9 mouse cellular contexts compared by ENCODE assay signal in genomic region chr4:8954356-8954914, GRCm38 (mm10).
DNase-seq lines count a peak whose midpoint lies in the region; ATAC-seq and TF ChIP-seq lines count a peak whose summit lies in the region.
"Had no signal": no experiment of that assay in that cellular context is flagged by ENCODE, and none has a peak within 500 bp of the region (broad histone marks: within the 10 kb centered on the region; RNA-seq: fewer than 3 reads in every experiment).

No protein-coding gene starts in this region.

- no peaks in the 10 kb centered on the region for H3K36me3 ChIP-seq in embryonic facial prominence, embryonic 11.5 days (replicated peaks; ENCODE audit: control insufficient read depth, insufficient read depth, low read depth, low read length)
- no peaks in the 10 kb centered on the region for H3K36me3 ChIP-seq in heart, embryonic 11.5 days (ENCODE audit: control insufficient read depth, insufficient read depth, low read length)
- no peaks in the 10 kb centered on the region for H3K36me3 ChIP-seq in kidney, embryonic 14.5 days (ENCODE audit: control insufficient read depth, insufficient read depth, low read length)
- H3K36me3 ChIP-seq in lung, postnatal 0 days (ENCODE audit: insufficient read depth, low read length) = no peaks in the 10 kb centered on the region

- no peak for TF ChIP-seq EP300 in lung, postnatal 0 days (IDR thresholded peaks at IDR 0.05)

- ATAC-seq in embryonic facial prominence, embryonic 11.5 days (replicated peaks; ENCODE audit: insufficient number of reproducible peaks, low FRiP score, low TSS enrichment, low read depth) = peak; percentile 60
- peak; percentile 65 for ATAC-seq in heart, embryonic 11.5 days (replicated peaks; ENCODE audit: insufficient number of reproducible peaks, low FRiP score, low TSS enrichment)
- peak; percentile 43; the same call in 1 of the 2 replicates for ATAC-seq in kidney, embryonic 14.5 days (ENCODE audit: low FRiP score, low TSS enrichment)
- peak; percentile 93 for ATAC-seq in lung, postnatal 0 days

- no peaks in the 10 kb centered on the region; the same call in 1 of the 2 replicates for H3K4me1 ChIP-seq in embryonic facial prominence, embryonic 11.5 days (ENCODE audit: control insufficient read depth, insufficient read depth, low read length)
- peaks cover 16% of the 10 kb centered on the region for H3K4me1 ChIP-seq in heart, embryonic 11.5 days (ENCODE audit: control insufficient read depth, insufficient read depth, low read length)
- peaks cover 7% of the 10 kb centered on the region; the same call in 1 of the 2 replicates for H3K4me1 ChIP-seq in kidney, embryonic 14.5 days (ENCODE audit: control insufficient read depth, insufficient read depth, low read length)
- 0 out of 2 replicates have a peak, but pooled peaks cover 3% of the 10 kb centered on the region for H3K4me1 ChIP-seq in lung, postnatal 0 days (ENCODE audit: insufficient read depth, low read depth, low read length)

- H3K27ac ChIP-seq in layer of hippocampus, adult 2 months = no peak overlapping the region; the same call in 1 of the 2 replicates
- no peak overlapping the region for H3K27ac ChIP-seq in embryonic facial prominence, embryonic 11.5 days (replicated peaks; ENCODE audit: low read depth, low read length)
- H3K27ac ChIP-seq in heart, embryonic 11.5 days (ENCODE audit: low read depth, low read length) = peak overlapping the region; percentile 83
- H3K27ac ChIP-seq in kidney, embryonic 14.5 days (ENCODE audit: low read depth, low read length) = no peak overlapping the region
- H3K27ac ChIP-seq in lung, postnatal 0 days (ENCODE audit: low read length) = peak overlapping the region; percentile 64

- WGBS in embryonic facial prominence, embryonic 11.5 days = 12% methylated on average over 10 of the region's 10 CpGs
- 8% methylated on average over 10 of the region's 10 CpGs for WGBS in heart, embryonic 11.5 days (ENCODE audit: insufficient replicate concordance)
- 33% methylated on average over 10 of the region's 10 CpGs for WGBS in kidney, embryonic 14.5 days
- WGBS in lung, postnatal 0 days = 7% methylated on average over 10 of the region's 10 CpGs

- peak overlapping the region; percentile 27; the same call in 1 of the 2 replicates for H3K4me2 ChIP-seq in embryonic facial prominence, embryonic 11.5 days (ENCODE audit: low read depth, low read length)
- H3K4me2 ChIP-seq in heart, embryonic 11.5 days = peak overlapping the region; percentile 50
- H3K4me2 ChIP-seq in kidney, embryonic 14.5 days (replicated peaks; ENCODE audit: low read depth, low read length) = no peak overlapping the region; the same call in 1 of the 2 replicates
- H3K4me2 ChIP-seq in lung, postnatal 0 days (replicated peaks; ENCODE audit: low read depth, low read length) = peak overlapping the region; percentile 43

- H3K4me3 ChIP-seq in layer of hippocampus, adult 2 months = no peak overlapping the region
- no peak overlapping the region for H3K4me3 ChIP-seq in embryonic facial prominence, embryonic 11.5 days (ENCODE audit: low read depth, low read length)
- no peak overlapping the region for H3K4me3 ChIP-seq in heart, embryonic 11.5 days (ENCODE audit: low read depth, low read length)
- no peak overlapping the region for H3K4me3 ChIP-seq in kidney, embryonic 14.5 days (ENCODE audit: low read length)
- no peak overlapping the region for H3K4me3 ChIP-seq in lung, postnatal 0 days (ENCODE audit: low read depth, low read length)

- H3K27me3 ChIP-seq in embryonic facial prominence, embryonic 11.5 days (ENCODE audit: control insufficient read depth, insufficient read depth, low read length) = no peaks in the 10 kb centered on the region
- no peaks in the 10 kb centered on the region for H3K27me3 ChIP-seq in heart, embryonic 11.5 days (ENCODE audit: control insufficient read depth, insufficient read depth, low read length)
- H3K27me3 ChIP-seq in kidney, embryonic 14.5 days (ENCODE audit: control insufficient read depth, insufficient read depth, low read length) = no peaks in the 10 kb centered on the region
- H3K27me3 ChIP-seq in lung, postnatal 0 days (replicated peaks; ENCODE audit: insufficient read depth, low read length) = no peaks in the 10 kb centered on the region
- H3K27me3 ChIP-seq: CH12.LX had no signal

- TF ChIP-seq CTCF in layer of hippocampus, adult 2 months (conservative IDR thresholded peaks at IDR 0.05) = no peak
- no peak for TF ChIP-seq CTCF in lung, postnatal 0 days (IDR thresholded peaks at IDR 0.05)

- DNase-seq in layer of hippocampus, adult 11-12 months (ENCODE audit: low spot score) = peak; percentile 23
- DNase-seq in layer of hippocampus, adult 2 months (ENCODE audit: low spot score in 2 of 2) = no peak
- DNase-seq in embryonic facial prominence, embryonic 11.5 days (ENCODE audit: low spot score) = peak; percentile 26
- DNase-seq in lung, postnatal 0 days (ENCODE audit: low spot score) = peak; percentile 83
- DNase-seq in skeletal muscle tissue, adult 2 months (ENCODE audit: low read depth, low spot score) = peak; percentile 93
- no peak for DNase-seq in frontal cortex, adult 2 months (ENCODE audit: extremely low spot score in 1 of 2, low spot score in 1 of 2)

- no peaks in the 10 kb centered on the region for H3K9me3 ChIP-seq in embryonic facial prominence, embryonic 11.5 days (replicated peaks; ENCODE audit: control insufficient read depth, low read length)
- no peaks in the 10 kb centered on the region for H3K9me3 ChIP-seq in heart, embryonic 11.5 days (replicated peaks; ENCODE audit: control insufficient read depth, low read length)
- H3K9me3 ChIP-seq in kidney, embryonic 14.5 days (ENCODE audit: control insufficient read depth, low read length) = no peaks in the 10 kb centered on the region; the same call in 1 of the 2 replicates
- no peaks in the 10 kb centered on the region for H3K9me3 ChIP-seq in lung, postnatal 0 days (ENCODE audit: low read length)

- H3K9ac ChIP-seq in embryonic facial prominence, embryonic 11.5 days (replicated peaks; ENCODE audit: low read length) = no peak overlapping the region
- H3K9ac ChIP-seq in heart, embryonic 11.5 days (ENCODE audit: low read depth, low read length) = peak overlapping the region; percentile 53
- no peak overlapping the region for H3K9ac ChIP-seq in kidney, embryonic 14.5 days (ENCODE audit: low read depth, low read length)
- no peak overlapping the region for H3K9ac ChIP-seq in lung, postnatal 0 days (replicated peaks; ENCODE audit: low read depth)

Comparison
In these comparisons a context has a peak if more than half of its experiments do, and no peak if none do; other contexts are left out.
1. DNase-seq: peak in layer of hippocampus, adult 11-12 months (single experiment), embryonic facial prominence, embryonic 11.5 days (single experiment), lung, postnatal 0 days (single experiment) and skeletal muscle tissue, adult 2 months (single experiment); none in layer of hippocampus, adult 2 months (0 of 2) and frontal cortex, adult 2 months (0 of 2).
2. H3K27ac ChIP-seq: peak in heart, embryonic 11.5 days (single experiment) and lung, postnatal 0 days (single experiment); none in layer of hippocampus, adult 2 months (single experiment), embryonic facial prominence, embryonic 11.5 days (single experiment) and kidney, embryonic 14.5 days (single experiment).
3. ATAC-seq: peak in every context shown above with its lines; median percentile 93 in lung, postnatal 0 days; 65 in heart, embryonic 11.5 days; 60 in embryonic facial prominence, embryonic 11.5 days; 43 in kidney, embryonic 14.5 days.